Mouse (Mus musculus): ENCODE results near the gene Serpinh1. TPM values are rescaled to one million over a fixed set of nuclear protein-coding genes. Genes with fewer than 3 reads are reported as not detected.
A peak's percentile ranks its signal among the peaks of the same experiment; 100 is the strongest.

Serpinh1 gene
- polyA plus RNA-seq, 1 experiment from 2014 or later: 861 TPM

- Histone ChIP-seq H3K9me3 (no peaks in the 10 kb centered on the region), H3K27ac (peak overlapping the region; percentile 85), H3K27me3 (ENCODE audit: insufficient read depth, poor library complexity, severe bottlenecking) (peaks cover 6% of the 10 kb centered on the region; the same call in 1 of the 2 replicates), H3K4me3 (peak overlapping the region; percentile 16; the same call in 1 of the 2 replicates), H3K4me1 (replicated peaks) (peaks cover 60% of the 10 kb centered on the region), H3K36me3 (peaks cover 28% of the 10 kb centered on the region)
- WGBS: 62% methylated on average over 8 of the region's 8 CpGs
- DNase-seq (ENCODE audit: low spot score): no peak
These were observed 39.8 kb downstream of the Serpinh1 start for GRCm38 (mm10) chr7:99313253-99313652.

GRCm38 (mm10) chr7:99312671-99313143, 40.3 kb downstream of the Serpinh1 start:
- Histone ChIP-seq H3K36me3 (peaks cover 23% of the 10 kb centered on the region), H3K27ac (peak overlapping the region; percentile 85), H3K4me3 (0 out of 2 replicates have a peak overlapping the region, but pooled peaks have one; percentile 7), H3K9me3 (no peaks in the 10 kb centered on the region), H3K4me1 (replicated peaks) (peaks cover 60% of the 10 kb centered on the region), H3K27me3 (ENCODE audit: insufficient read depth, poor library complexity, severe bottlenecking) (peaks cover 6% of the 10 kb centered on the region; the same call in 1 of the 2 replicates)
- peak; percentile 67 for DNase-seq (ENCODE audit: low spot score)
- 26% methylated on average over 8 of the region's 8 CpGs for whole genome bisulfite sequencing

- peaks cover 60% of the 10 kb centered on the region for H3K4me1 ChIP-seq (replicated peaks)
- 67% methylated on average over 4 of the region's 4 CpGs for WGBS
These were observed 41.0 kb downstream of the Serpinh1 start for GRCm38 (mm10) chr7:99312058-99312457.

GRCm38 (mm10) chr7:99311433-99311832, 41.6 kb downstream of the Serpinh1 start:
- H3K4me3 ChIP-seq: no peak overlapping the region
- H3K36me3 ChIP-seq: peaks cover 11% of the 10 kb centered on the region
- H3K4me1 ChIP-seq (replicated peaks): peaks cover 65% of the 10 kb centered on the region
- no peak for DNase-seq (ENCODE audit: low spot score)
- no peaks in the 10 kb centered on the region for H3K9me3 ChIP-seq
- H3K27me3 ChIP-seq (ENCODE audit: insufficient read depth, poor library complexity, severe bottlenecking): peaks cover 6% of the 10 kb centered on the region; the same call in 1 of the 2 replicates
- WGBS: 66% methylated on average over 7 of the region's 7 CpGs
- H3K27ac ChIP-seq: peak overlapping the region; percentile 85

More at GRCm38 (mm10) chr7:99312058-99312457, 41.0 kb downstream of the Serpinh1 start:
- no peak for DNase-seq (ENCODE audit: low spot score)
- H3K36me3 ChIP-seq: peaks cover 17% of the 10 kb centered on the region
- H3K9me3 ChIP-seq: no peaks in the 10 kb centered on the region
- peak overlapping the region; percentile 85 for H3K27ac ChIP-seq
- H3K4me3 ChIP-seq: 0 out of 2 replicates have a peak overlapping the region, but pooled peaks have one; percentile 1
- peaks cover 6% of the 10 kb centered on the region; the same call in 1 of the 2 replicates for H3K27me3 ChIP-seq (ENCODE audit: insufficient read depth, poor library complexity, severe bottlenecking)

GRCm38 (mm10) chr7:99306640-99307039, 46.4 kb downstream of the Serpinh1 start:
- 5% methylated on average over 3 of the region's 3 CpGs for WGBS
- Histone ChIP-seq H3K9me3 (no peaks in the 10 kb centered on the region), H3K27ac (peak overlapping the region; percentile 83)

GRCm38 (mm10) chr7:99305688-99306087, 47.4 kb downstream of the Serpinh1 start:
- WGBS: 84% methylated on average over 4 of the region's 4 CpGs
- Histone ChIP-seq H3K4me1 (replicated peaks) (peaks cover 75% of the 10 kb centered on the region), H3K27me3 (ENCODE audit: insufficient read depth, poor library complexity, severe bottlenecking) (no peaks in the 10 kb centered on the region; the same call in 1 of the 2 replicates)

More at GRCm38 (mm10) chr7:99306640-99307039, 46.4 kb downstream of the Serpinh1 start:
- Histone ChIP-seq H3K36me3 (no peaks in the 10 kb centered on the region), H3K4me3 (no peak overlapping the region), H3K27me3 (ENCODE audit: insufficient read depth, poor library complexity, severe bottlenecking) (no peaks in the 10 kb centered on the region; the same call in 1 of the 2 replicates), H3K4me1 (replicated peaks) (peaks cover 77% of the 10 kb centered on the region)
- peak; percentile 69 for DNase-seq (ENCODE audit: low spot score)

GRCm38 (mm10) chr7:99304949-99305372, 48.1 kb downstream of the Serpinh1 start:
- H3K27me3 ChIP-seq (ENCODE audit: insufficient read depth, poor library complexity, severe bottlenecking): no peaks in the 10 kb centered on the region; the same call in 1 of the 2 replicates
- H3K36me3 ChIP-seq: no peaks in the 10 kb centered on the region
- no peaks in the 10 kb centered on the region for H3K9me3 ChIP-seq
- peak; percentile 34 for DNase-seq (ENCODE audit: low spot score)
- H3K4me1 ChIP-seq (replicated peaks): peaks cover 82% of the 10 kb centered on the region
- 47% methylated on average over 5 of the region's 5 CpGs for WGBS
- H3K27ac ChIP-seq: peak overlapping the region; percentile 80
- no peak overlapping the region for H3K4me3 ChIP-seq

More at GRCm38 (mm10) chr7:99305688-99306087, 47.4 kb downstream of the Serpinh1 start:
- peak overlapping the region; percentile 83 for H3K27ac ChIP-seq
- H3K9me3 ChIP-seq: no peaks in the 10 kb centered on the region
- no peak overlapping the region for H3K4me3 ChIP-seq
- H3K36me3 ChIP-seq: no peaks in the 10 kb centered on the region
- no peak for DNase-seq (ENCODE audit: low spot score)

GRCm38 (mm10) chr7:99304029-99304428, 49.0 kb downstream of the Serpinh1 start:
- no peak overlapping the region for H3K4me3 ChIP-seq
- H3K9me3 ChIP-seq: no peaks in the 10 kb centered on the region
- peak overlapping the region; percentile 80 for H3K27ac ChIP-seq
- DNase-seq (ENCODE audit: low spot score): no peak
- H3K36me3 ChIP-seq: no peaks in the 10 kb centered on the region
- H3K27me3 ChIP-seq (ENCODE audit: insufficient read depth, poor library complexity, severe bottlenecking): no peaks in the 10 kb centered on the region
- peaks cover 83% of the 10 kb centered on the region for H3K4me1 ChIP-seq (replicated peaks)
- WGBS: 51% methylated on average over 6 of the region's 6 CpGs

GRCm38 (mm10) chr7:99300650-99301175, 52.3 kb downstream of the Serpinh1 start:
- DNase-seq (ENCODE audit: low spot score): peak; percentile 45

More at GRCm38 (mm10) chr7:99300650-99301175, 52.3 kb downstream of the Serpinh1 start:
- Histone ChIP-seq H3K9me3 (no peaks in the 10 kb centered on the region), H3K27me3 (ENCODE audit: insufficient read depth, poor library complexity, severe bottlenecking) (no peaks in the 10 kb centered on the region), H3K4me1 (replicated peaks) (peaks cover 54% of the 10 kb centered on the region), H3K36me3 (no peaks in the 10 kb centered on the region), H3K4me3 (no peak overlapping the region), H3K27ac (peak overlapping the region; percentile 1)
- 35% methylated on average over 3 of the region's 3 CpGs for WGBS

Other genes with a start within 250 kb of the Serpinh1 start
- 10.9 and 12.8 TPM in 2 replicates for gene Uvrag, start 212.1 kb downstream of the Serpinh1 start, polyA plus RNA-seq (2016; fragmentation: Nextera tagmentation; extraction: Ambion mirVana)
- gene Dgat2, start 170.5 kb downstream of the Serpinh1 start, polyA plus RNA-seq (2016; fragmentation: Nextera tagmentation; extraction: Ambion mirVana): 13.1 and 15.0 TPM in 2 replicates
- 21.2 and 31.5 TPM in 2 replicates for gene Mogat2, start 114.6 kb downstream of the Serpinh1 start, polyA plus RNA-seq (2016; fragmentation: Nextera tagmentation; extraction: Ambion mirVana)
- 32.9 and 65.5 TPM in 2 replicates for gene Map6, start 85.8 kb downstream of the Serpinh1 start, polyA plus RNA-seq (2016; fragmentation: Nextera tagmentation; extraction: Ambion mirVana)
- 33.8 and 43.8 TPM in 2 replicates for gene Gdpd5, start 28.2 kb upstream of the Serpinh1 start, polyA plus RNA-seq (2016; fragmentation: Nextera tagmentation; extraction: Ambion mirVana)
- gene Klhl35, start 112.8 kb upstream of the Serpinh1 start, polyA plus RNA-seq (2016; fragmentation: Nextera tagmentation; extraction: Ambion mirVana): 5.9 and 24.4 TPM in 2 replicates
- gene Rps3, start 130.5 kb upstream of the Serpinh1 start, polyA plus RNA-seq (2016; fragmentation: Nextera tagmentation; extraction: Ambion mirVana): 680 and 779 TPM in 2 replicates
- 14.6 and 15.0 TPM in 2 replicates for gene Arrb1, start 182.2 kb upstream of the Serpinh1 start, polyA plus RNA-seq (2016; fragmentation: Nextera tagmentation; extraction: Ambion mirVana)

All from hindbrain, embryonic 10.5 days (tissue).